Mouse (Mus musculus) heart, postnatal 36 days (tissue): ENCODE results near the gene A630095N17Rik. TPM values are rescaled to one million over a fixed set of nuclear protein-coding genes. Genes with fewer than 3 reads are reported as not detected.
"Not testable (repeated sequence)": the region's sequence is repeated elsewhere in the genome, so short reads cannot be mapped to it uniquely, and the experiment has no call there.

Experiments used
- DNase-seq, 2 experiments: peaks; one replicate each; pipeline ENCODE4 v3.0.0; 2021 to 2022
- intact Hi-C: fragments of 180-260 bp; cut with DNase I; formaldehyde crosslinking; loops from one replicate; pipeline ENCODE4 v1.15.1; 2025
- total RNA-seq, 2 experiments: library from RNA; stranded (reverse); gene quantifications; 2 replicates each; pipeline ENCODE4 v1.2.3; 2021

The A630095N17Rik gene
- total RNA-seq, 2 experiments from 2014 or later = not detected

DNA sequence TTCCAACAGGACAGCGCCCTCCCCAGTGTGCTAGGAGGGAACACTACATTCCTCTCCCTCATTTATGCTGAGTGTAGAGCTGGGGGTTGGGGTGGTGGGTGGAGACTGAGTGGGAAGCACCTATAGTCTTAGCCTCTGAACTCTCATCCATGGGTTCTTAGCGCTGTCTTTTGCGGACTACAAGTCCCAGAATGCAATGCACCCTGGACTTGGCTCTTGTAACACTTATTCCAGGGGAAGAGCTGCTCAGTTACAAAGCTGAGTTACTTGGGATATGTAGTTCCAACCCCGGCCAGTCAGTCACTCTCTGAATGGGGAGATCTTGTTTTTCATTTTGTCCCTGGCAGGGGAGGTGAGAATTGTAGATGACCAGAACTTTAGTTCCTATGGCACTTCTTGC lies 12.9 kb upstream of the A630095N17Rik start:
- DNase-seq = peak in 1 of 2 experiments; percentile 39
- intact Hi-C loops = no loop called here

DNA sequence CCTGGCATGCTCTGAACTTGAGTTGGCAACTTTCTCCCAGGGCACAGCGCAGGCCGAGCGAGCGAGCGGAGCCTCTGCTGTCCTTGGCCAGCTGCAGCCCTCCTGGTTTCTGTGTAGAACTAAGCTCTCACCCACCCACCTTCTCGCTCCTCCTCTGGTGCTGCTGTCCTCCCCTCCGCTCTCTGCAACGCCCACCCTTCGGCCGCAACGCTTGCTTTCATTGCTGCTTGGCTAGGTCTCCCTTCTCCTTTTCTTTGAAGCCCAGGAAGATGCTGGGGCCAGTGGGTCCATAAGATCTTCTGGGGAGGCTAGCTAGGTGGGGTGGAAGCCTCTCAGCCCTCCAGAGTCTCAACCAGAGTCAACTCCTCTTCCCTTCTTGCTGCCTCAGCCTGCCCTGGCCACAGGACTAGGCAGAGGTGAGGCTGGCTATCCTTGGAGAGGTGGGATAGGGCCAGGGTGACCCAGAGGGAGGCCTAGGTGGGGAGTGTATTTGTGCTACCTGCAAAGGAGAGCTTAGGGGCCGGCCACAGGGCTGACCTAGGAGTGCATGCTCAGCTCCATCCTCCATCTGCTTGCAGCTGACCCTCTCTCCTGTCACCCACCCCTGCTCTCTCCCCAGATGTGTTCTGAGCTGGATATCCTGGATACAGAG lies 12.4 kb upstream of the A630095N17Rik start:
- intact Hi-C loops = no loop called here
- DNase-seq = no peak

DNA sequence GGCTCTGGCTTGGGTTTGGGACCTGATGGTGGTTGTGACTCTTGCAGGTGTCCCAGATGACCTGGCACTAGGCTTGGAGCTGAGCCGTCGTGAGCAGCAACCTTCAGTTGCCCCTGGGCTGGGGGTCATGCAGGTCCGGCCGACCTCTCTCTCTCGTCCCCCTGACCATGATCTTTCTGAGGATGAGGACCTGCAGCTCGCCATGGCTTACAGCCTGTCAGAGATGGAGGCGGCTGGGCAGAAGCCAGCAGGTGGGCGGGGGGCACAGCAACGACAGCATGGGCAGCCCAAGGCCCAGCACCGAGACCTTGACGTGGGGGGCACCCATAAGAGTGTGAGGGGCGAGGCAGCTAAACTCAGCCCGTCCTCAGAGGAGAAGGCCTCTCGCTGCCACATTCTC lies 11.5 kb upstream of the A630095N17Rik start:
- intact Hi-C loops = no loop called here

DNA sequence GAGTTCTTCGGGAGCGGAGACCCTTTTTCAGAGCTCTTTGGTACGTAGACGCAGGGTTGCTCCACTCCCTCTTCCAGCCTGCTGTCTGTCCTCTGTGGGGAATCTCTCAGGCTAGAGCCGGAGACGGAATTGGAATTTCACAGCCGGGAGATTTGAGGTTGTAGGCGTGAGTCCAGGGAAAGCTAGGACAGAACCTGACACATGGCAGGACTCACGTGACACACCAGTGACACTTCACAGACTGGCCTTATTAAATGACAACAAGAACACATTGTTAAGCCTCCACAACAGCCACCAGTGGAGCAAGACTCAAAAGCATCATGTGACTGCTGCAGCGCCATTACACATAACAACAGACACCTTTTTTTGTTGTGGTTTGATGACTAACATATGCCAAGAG lies 7.7 kb upstream of the A630095N17Rik start:
- DNase-seq = peak in 1 of 2 experiments; percentile 27
- intact Hi-C loops = loop anchor here (5.0 kb wide), 1 partner anchor 72 kb away; the partner anchor contains the start of gene Zfand2b

More for the DNA sequence above, 11.5 kb upstream of the A630095N17Rik start:
- DNase-seq = no peak

DNA sequence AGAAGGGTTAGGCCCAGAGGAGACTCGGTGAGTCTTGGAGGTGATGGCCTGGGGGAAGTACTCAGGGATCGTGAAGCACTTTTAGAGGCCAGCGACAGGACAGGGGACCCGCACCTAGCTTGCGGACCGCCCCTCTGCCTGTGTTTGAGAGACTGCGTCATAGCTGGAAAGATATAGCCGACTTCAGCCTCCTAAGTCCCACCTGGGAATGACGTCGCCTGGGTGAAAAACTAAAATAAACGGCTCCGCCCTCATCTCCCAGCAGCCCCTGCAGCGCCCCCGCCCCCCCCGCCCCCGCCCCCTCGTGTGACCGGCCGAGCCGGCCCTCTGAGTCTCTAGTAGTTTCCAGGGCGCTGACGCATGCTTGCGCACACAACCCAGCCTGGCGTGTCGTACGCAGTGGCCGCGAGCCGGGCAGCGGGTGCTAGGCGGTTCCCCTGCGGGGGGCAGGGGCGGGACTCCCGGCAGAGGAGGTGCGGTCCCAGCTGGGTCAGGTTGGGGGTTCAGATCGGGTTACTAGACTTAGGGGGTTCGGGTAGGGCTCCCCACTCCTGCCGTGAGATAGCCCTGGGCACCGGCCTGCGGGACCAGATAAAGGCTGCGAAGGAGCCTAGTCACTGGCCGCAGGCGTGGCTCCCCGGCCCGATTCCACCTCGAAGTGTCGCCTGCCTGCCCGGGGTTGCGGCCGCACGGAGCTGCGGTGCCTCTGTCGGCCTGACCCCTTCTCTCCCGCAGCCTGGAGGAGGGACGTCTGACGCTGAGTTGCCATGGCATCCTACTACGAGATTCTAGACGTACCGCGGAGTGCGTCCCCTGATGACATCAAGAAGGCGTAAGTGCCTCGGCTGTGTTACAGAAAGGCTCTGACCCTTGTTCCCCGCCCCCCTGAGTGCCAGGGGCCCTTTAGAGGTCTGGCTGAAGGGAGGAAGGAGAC lies 4.5 kb upstream of the A630095N17Rik start, which contains the start of gene Dnajb2:
Gene Dnajb2, plus strand, starts transcription at position 290 of the 934 bp plus-strand sequence.
- intact Hi-C loops = loop anchor here (5.0 kb wide), 1 partner anchor 69 kb away; the partner anchor contains the start of gene Zfand2b
- DNase-seq = peak; percentile 88 to 90

GRCm38 (mm10) chr1:75234606-75235005 lies 2.7 kb upstream of the A630095N17Rik start:
- intact Hi-C loops = loop anchor here (1.0 to 5.0 kb wide), 3 partner anchors 17 to 78 kb away; partner anchors contain the start of gene Zfand2b
- peak in 1 of 2 experiments; percentile 67 for DNase-seq

DNA sequence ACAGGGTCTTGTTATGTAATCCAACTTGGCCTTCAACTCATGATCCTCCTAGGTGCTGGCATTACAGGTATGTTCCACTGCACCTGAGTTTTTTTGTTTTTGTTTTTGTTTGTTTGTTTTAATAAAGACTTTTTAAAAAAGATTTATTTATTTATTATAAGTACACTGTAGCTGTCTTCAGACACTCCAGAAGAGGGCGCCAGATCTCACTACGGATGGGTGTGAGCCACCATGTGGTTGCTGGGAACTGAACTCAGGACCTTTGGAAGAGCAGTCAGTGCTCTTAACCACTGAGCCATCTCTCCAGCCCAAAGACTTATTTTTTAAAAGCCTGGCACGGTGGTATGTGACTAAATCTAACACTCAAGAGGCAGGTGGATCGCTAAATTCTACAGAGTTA lies 587 bp upstream of the A630095N17Rik start:
- intact Hi-C loops = loop anchor here (5.0 kb wide), 1 partner anchor 80 kb away; no protein-coding TSS in a partner anchor
- not testable (repeated sequence) for DNase-seq

- intact Hi-C loops = loop anchor here (5.0 kb wide), 1 partner anchor 81 kb away; no protein-coding TSS in a partner anchor
- no peak for DNase-seq
Measured at GRCm38 (mm10) chr1:75231224-75231623, 678 bp downstream of the A630095N17Rik start.

DNA sequence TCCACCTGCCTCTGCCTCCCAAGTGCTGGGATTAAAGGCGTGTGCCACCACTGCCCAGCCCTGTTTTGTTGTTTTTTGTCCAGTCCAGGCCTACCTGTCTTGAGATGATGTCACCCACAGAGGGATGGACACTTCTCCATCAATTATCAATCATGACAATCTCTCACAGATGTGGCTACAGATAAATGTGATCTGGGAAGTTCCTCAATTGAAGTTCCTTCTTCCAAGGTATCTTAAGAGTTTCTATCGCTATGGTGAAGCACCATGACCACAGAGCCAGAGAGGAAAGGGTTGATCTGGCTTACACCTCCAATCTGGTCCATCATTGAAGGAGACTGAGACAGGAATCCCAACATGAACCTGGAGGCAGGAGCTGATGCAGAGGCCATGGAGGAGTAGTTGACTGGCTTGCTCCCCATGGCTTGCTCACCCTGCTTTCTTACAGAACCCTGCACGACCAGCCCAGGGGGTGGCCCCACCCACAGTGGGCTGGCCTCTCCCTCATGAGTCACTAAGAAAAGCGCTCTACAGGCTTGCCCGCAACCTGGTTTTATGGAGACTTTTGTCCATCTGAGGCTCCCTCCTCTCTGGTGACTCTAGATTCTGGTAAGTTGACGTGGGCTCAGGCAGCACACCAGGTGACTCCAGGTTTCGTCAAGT lies 1.4 kb downstream of the A630095N17Rik start:
- no peak for DNase-seq
- intact Hi-C loops = loop anchor here (5.0 kb wide), 1 partner anchor 82 kb away; no protein-coding TSS in a partner anchor

GRCm38 (mm10) chr1:75229158-75229557 lies 2.7 kb downstream of the A630095N17Rik start:
- intact Hi-C loops = no loop called here
- DNase-seq = no peak

- intact Hi-C loops = no loop called here
- no peak for DNase-seq
Measured at GRCm38 (mm10) chr1:75227653-75228052, 4.2 kb downstream of the A630095N17Rik start.

DNA sequence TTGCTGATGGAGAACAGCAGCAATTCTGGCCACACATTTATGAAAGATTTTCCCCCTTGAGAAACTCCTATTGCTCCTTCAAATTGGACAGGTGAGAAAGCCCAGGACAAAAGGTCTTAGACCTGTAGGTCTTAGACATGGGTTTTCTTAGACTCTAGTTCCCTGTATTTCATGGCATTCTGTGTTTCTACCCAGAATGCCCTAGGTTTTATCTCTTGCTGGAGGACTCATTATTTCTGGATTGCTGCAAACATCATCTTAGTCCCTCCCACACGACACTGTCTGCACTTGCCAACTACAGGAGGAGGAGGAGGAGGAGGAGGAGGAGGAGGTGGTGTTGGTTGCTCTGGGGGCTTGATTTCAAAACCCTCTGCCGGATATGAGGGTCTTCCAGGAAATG lies 5.8 kb downstream of the A630095N17Rik start:
- DNase-seq = no peak
- intact Hi-C loops = no loop called here

GRCm38 (mm10) chr1:75225473-75225872 lies 6.4 kb downstream of the A630095N17Rik start:
- intact Hi-C loops = no loop called here
- DNase-seq = no peak

- no peak for DNase-seq
- intact Hi-C loops = no loop called here
Measured at GRCm38 (mm10) chr1:75223532-75223931, 8.4 kb downstream of the A630095N17Rik start.

- no peak for DNase-seq
- intact Hi-C loops = no loop called here
Measured at GRCm38 (mm10) chr1:75222926-75223325, 9.0 kb downstream of the A630095N17Rik start.

DNA sequence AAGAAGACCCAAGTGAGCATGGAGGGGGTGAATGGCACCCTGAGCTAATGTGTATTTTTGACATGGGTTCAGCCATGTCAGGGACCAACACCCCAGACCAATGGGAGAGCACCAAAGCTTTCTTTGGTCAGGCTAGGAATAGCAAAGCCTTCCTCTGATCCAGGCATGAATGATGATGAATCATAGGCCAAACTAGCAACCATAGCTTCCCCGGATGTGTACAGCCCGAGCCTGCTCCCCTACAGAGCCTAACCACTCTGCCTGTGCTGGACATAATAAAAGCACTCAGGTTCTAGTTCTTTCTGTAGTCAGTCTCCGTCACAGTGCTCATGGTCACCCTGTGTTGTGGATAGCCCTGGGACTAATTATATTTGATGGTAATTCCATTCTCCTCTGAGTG lies 10.4 kb downstream of the A630095N17Rik start:
- intact Hi-C loops = no loop called here
- no peak for DNase-seq

GRCm38 (mm10) chr1:75219531-75219930 lies 12.4 kb downstream of the A630095N17Rik start, which contains the start of gene Tuba4a:
Gene Tuba4a, minus strand, starts transcription at chr1:75219865.
- intact Hi-C loops = no loop called here
- DNase-seq = no peak

- intact Hi-C loops = no loop called here
- DNase-seq = peak; percentile 89 to 92
Measured at GRCm38 (mm10) chr1:75219078-75219477, 12.8 kb downstream of the A630095N17Rik start.

GRCm38 (mm10) chr1:75218227-75219001 lies 13.5 kb downstream of the A630095N17Rik start:
- intact Hi-C loops = no loop called here
- DNase-seq = peak; percentile 56 to 72

- intact Hi-C loops = no loop called here
Measured at GRCm38 (mm10) chr1:75217893-75218226, 14.0 kb downstream of the A630095N17Rik start.

More at GRCm38 (mm10) chr1:75217893-75218226, 14.0 kb downstream of the A630095N17Rik start:
- no peak for DNase-seq
